Mouse (Mus musculus) layer of hippocampus, postnatal 10 days (tissue): ENCODE measurements around the gene Olfr828. TPM values are rescaled to one million over a fixed set of nuclear protein-coding genes. Genes with fewer than 3 reads are reported as not detected.

ENCODE experiments used
- DNase-seq, 2 experiments: peaks; one replicate each; pipeline ENCODE4 v3.0.0; 2021; ENCODE audit warnings: low spot score in 2 of 2
- long read RNA-seq: library from polyadenylated mRNA; stranded (forward); transcript quantifications from one replicate; pipeline ENCODE4 v2.0.0, GENCODE M21; 2023
- total RNA-seq, 2 experiments: library from RNA; stranded (reverse); gene quantifications; 2 replicates each; pipeline ENCODE4 v1.2.3; 2021

The Olfr828 gene
- total RNA-seq, result not detected
- long read RNA-seq, result 0 reads

DNA sequence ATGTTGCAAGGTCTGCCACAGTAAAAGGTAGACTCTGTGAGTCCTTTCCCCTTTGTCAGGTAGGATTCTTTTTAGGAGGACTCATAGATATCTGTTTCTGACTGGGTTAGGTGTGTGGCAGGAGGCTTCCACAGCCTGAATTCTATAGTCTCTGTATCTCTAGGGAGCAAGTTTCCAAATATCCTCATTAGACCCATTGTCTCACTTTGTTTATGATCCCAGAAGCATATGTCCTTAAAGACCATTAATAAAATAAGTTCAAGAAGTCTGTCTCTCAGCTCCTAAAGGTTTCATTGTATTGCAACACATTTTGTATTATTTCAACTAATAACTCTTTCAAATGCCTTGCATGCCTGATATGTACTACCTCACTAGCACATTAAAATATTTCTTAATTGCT is at the start of gene Olfr828:
TSS of gene Olfr828 (minus strand) at position 101 of the 400 bp plus-strand sequence.
- DNase-seq, result no peak

DNA sequence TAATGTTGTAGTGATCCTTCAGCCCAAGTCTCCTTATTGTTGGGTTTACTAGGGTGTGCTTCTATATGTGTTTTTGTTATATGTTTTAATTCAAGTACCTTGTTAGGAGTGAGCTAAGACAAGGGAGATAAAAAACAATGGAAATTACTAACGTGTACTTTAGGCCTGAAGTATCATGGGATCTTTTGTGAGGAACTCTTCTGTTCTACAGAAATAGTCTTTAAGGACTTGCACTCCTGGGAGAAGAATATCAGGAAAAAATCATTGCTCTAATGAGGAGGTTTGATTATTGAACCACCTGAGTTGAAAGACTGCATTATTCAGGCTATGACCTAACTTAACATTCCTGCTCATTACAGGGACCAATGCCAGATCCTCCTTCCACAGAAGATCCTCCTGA is 35.3 kb upstream of the Olfr828 start, which contains the start of gene Olfr829:
TSS of gene Olfr829 (plus strand) at position 301 of the 400 bp plus-strand sequence.
- DNase-seq, result no peak

DNA sequence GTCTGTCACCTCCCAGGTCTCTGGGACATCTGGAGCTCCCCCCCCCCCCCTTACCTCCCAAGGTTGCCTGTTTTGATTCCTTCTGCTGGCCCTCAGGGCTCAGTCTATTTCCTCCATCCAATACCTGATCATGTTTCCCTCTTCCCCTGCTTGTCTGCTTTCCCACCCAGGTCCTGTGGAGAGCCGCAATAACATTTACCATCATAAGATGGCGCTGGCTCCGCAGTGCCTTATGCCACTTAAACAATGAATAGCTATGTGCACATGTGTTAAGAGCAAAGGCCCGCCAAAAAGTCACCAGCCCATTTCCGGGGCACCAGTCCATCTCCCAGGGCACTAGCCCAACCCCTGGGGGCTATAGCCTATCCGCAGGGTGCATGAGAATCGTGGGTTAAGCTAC is 34.0 kb downstream of the Olfr828 start:
- DNase-seq, result no peak

DNA sequence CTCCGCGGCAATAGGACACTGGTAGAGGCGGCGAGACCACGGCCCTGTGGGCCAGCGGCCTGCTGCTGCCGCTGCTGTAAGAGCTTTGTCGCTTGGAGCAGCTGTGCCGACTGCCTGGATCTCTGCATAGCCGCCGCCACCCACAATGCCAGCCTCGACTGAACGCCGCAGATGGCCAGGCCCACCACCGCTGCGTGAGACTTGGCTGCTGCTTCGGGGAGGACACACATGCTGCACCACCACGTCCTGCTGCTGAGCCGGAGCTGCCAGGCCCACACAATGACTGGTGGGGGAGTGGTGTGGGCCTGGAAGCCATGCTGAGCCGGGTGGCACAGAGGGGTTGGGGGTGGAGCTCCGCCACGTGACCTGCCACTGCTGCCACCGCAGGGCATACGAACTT is 39.9 kb downstream of the Olfr828 start:
- peak; percentile 51 to 60 for DNase-seq

DNA sequence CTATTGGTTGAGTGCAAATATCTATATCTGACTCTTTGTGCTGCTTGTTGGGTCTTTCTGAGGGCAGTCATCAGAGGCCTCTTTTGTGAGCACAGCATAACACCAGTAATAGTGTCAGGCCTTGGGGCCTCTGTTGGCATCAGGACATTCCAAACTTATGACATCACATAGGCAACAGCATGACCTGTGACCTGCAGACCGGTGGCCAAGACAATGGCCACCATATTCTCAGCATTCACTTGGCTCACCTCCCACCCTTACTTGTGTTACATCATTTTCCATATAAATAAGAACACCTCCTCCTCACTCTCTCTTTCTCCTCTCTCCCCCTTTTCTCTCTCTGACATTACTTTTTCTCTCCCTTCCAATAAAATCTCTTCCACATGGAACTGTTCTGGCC is 40.3 kb downstream of the Olfr828 start:
- peak; percentile 8 to 11 for DNase-seq

Other genes with a start within 250 kb of the Olfr828 start
- gene Muc16, start 145.0 kb downstream of the Olfr828 start, total RNA-seq, result not detected
- gene Olfr24, start 55.5 kb downstream of the Olfr828 start, total RNA-seq, result not detected
- gene Olfr829, start 35.4 kb upstream of the Olfr828 start, total RNA-seq, result not detected
- gene Olfr830, start 55.2 kb upstream of the Olfr828 start, total RNA-seq, result not detected
- gene Olfr832, start 117.6 kb upstream of the Olfr828 start, total RNA-seq, result not detected
- not detected for gene Olfr834, start 168.5 kb upstream of the Olfr828 start, total RNA-seq
- gene Olfr835, start 213.2 kb upstream of the Olfr828 start, total RNA-seq, result not detected